Mouse (Mus musculus): ENCODE data around the gene Kcnk3.

Kcnk3 gene

DNA sequence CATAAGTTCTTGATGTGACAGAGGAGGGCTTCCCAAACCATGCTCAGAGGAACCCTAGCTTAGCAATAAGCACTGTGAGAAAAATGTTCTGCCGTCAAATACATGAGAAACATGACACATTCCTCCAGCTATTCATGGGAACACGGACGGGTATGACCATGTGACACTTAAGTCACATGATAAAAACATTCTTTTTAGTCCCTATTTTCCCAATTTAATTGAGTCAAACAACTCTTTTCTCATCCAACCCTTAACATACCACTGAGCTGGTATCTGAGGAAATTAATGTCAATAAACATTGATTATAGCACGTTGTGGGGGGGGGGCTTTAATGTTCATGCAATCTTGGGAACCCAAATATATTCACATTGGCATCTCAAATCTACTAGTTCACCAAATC, 27.8 kb downstream of the Kcnk3 start:
- no peak for DNase-seq

DNA sequence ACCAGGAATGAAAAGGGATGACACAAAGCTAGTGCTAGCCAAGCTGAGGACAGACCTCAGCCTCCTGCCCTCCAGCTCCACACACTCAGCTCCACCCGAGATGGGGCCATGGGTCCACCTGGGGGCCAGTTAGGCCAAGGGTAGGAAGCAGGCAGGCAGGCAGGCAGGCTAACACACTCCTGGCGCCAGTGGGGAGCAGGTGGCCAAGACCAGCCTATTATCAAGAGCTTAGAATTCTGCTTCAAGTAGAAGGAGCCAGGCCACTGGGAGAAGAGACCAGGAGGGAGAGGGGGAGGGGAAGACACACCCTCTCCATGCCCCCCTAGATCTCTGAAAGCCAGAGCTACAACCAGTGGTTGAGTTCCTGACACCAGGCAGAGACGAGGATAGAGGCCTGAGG, 28.7 kb downstream of the Kcnk3 start:
- no peak for DNase-seq

- no peak for DNase-seq
These were observed 29.4 kb downstream of the Kcnk3 start for GRCm38 (mm10) chr5:30617357-30617756.

DNA sequence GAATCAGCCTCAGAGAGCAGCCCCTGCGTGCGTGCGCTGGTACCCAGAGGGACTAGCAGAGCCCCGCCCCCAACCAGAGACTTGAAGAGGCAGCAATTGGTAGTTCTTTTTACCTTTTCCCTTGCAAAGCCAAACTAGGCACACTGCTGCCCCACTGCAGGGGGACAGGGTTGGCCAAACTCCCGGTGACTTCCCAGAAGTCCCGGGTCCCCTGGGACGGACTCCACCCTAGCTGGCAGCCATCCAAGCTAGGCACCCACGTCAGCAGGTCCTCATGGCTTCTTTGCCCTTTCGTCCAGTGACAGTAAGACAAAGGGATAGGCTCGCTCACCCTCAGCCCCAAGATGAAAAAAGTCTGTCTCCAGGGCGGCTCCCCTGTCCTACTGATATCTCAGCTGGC, 29.9 kb downstream of the Kcnk3 start:
- DNase-seq = no peak

GRCm38 (mm10) chr5:30618376-30619003, 30.5 kb downstream of the Kcnk3 start:
- no peak for DNase-seq

- no peak for DNase-seq
These were observed 31.2 kb downstream of the Kcnk3 start for GRCm38 (mm10) chr5:30619211-30619610.

DNA sequence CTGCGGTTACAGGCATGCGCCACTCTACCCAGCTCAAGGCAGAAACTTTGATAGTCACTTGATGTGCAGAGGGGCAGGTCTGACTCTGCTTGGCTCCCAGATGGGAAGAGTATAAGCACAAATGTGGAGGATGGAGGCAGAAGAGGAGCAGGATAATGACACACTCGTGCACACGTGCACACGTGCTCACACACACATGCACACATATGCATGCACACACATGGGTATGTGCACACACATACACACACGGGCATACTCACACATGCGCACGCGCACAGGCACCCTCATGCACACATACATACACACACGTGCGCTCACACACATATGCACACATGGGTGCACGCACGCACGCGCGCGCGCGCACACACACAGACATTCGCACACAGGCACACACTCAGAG, 32.6 kb downstream of the Kcnk3 start:
- no peak for DNase-seq

- DNase-seq = no peak
These were observed 33.3 kb downstream of the Kcnk3 start for GRCm38 (mm10) chr5:30621211-30621790.

DNA sequence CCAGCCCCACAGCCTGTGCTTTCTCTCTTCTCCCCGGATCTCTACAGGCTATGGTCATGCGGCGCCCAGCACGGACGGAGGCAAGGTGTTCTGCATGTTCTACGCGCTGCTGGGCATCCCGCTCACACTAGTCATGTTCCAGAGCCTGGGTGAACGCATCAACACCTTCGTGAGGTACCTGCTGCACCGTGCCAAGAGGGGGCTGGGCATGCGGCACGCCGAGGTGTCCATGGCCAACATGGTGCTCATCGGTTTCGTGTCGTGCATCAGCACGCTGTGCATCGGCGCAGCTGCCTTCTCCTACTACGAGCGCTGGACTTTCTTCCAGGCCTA, 33.8 kb downstream of the Kcnk3 start:
- no peak for DNase-seq

GRCm38 (mm10) chr5:30622177-30622840, 34.3 kb downstream of the Kcnk3 start:
- DNase-seq = peak; percentile 30

- peak; percentile 5 for DNase-seq
These were observed 34.8 kb downstream of the Kcnk3 start for GRCm38 (mm10) chr5:30622841-30623185.

GRCm38 (mm10) chr5:30623380-30623779, 35.4 kb downstream of the Kcnk3 start:
- DNase-seq = no peak

GRCm38 (mm10) chr5:30624311-30624710, 36.3 kb downstream of the Kcnk3 start:
- DNase-seq = no peak

- DNase-seq = no peak
These were observed 36.9 kb downstream of the Kcnk3 start for GRCm38 (mm10) chr5:30624908-30625307.

- no peak for DNase-seq
These were observed 37.4 kb downstream of the Kcnk3 start for GRCm38 (mm10) chr5:30625379-30625778.

GRCm38 (mm10) chr5:30626331-30627105, 38.5 kb downstream of the Kcnk3 start:
- DNase-seq = no peak

DNA sequence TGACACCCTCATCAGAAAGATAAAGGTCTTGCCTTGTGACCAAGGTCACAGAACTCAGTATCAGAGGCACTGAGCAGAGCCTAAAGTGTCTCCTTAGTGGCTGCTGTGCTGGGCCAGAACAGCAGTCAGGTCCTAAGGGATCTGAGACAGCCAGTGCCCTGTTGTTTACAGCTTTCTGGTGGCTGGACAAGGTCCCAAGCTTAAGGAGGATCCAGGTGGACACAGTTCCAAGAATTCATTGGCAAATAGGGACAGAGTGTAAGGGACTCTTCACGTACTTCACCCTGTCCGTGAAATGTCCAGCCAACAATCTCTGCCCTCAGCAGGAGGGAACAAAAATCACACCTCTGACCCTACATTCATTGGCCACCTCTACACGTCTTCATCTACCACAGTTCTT, 40.5 kb downstream of the Kcnk3 start:
- no peak for DNase-seq

- no peak for DNase-seq
These were observed 42.4 kb downstream of the Kcnk3 start for GRCm38 (mm10) chr5:30630401-30630800.

- DNase-seq = no peak
These were observed 44.2 kb downstream of the Kcnk3 start for GRCm38 (mm10) chr5:30632134-30632533.

GRCm38 (mm10) chr5:30636994-30637393, 49.0 kb downstream of the Kcnk3 start:
- no peak for DNase-seq

GRCm38 (mm10) chr5:30638041-30638440, 50.1 kb downstream of the Kcnk3 start:
- DNase-seq = peak; percentile 47

DNA sequence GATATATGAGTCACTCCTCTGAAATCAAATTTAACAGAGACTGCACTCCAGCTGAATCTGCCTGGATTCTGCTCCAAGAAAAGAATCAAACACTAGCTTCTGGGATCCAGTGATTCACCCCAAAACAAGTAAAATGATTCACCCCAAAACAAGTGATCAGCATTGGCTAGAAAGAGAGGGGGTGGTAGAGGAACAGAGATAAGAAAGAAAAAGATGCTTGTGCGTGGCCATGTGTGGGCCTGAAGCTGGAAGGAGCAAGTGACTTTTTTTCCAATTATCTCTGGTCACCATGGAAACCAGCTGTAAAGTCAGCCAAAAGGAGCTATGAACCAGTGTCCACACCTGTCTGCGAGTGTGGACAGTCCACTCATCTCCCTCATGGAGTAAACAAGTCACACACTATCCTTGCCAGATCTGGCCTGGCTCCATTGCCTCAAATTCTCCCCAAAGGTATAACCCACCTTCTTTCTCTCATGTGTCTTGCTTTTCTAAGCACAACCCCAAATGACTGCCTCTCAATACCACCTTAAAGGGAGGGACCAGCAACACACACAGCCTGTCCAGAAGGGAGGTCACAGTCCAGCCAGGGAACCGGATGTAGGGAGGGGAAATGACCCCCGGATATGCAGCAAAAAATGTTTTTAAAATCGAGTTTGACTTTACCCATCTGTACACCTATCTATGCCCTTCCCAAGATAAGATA, 55.7 kb downstream of the Kcnk3 start:
- no peak for DNase-seq

GRCm38 (mm10) chr5:30646036-30646435, 58.1 kb downstream of the Kcnk3 start:
- no peak for DNase-seq
